Mouse (Mus musculus) thymus, adult 2 months (tissue): Measurements from ENCODE around the gene Gnb1.

Experiments
- CTCF ChIP-seq: fragments of 200-500 bp; IDR thresholded peaks from 2 replicates; pipeline ENCODE4 v1.5.1; 2012; ENCODE audit warnings: mild to moderate bottlenecking, control low read depth, low read length, moderate library complexity, borderline replicate concordance; ENCODE audit not compliant: control insufficient read depth, poor library complexity, insufficient read depth; ENCODE audit errors: extremely low read depth
- POLR2A ChIP-seq: fragments of 200-500 bp; IDR thresholded peaks from 2 replicates; pipeline ENCODE4 v1.6.1; 2012; ENCODE audit warnings: mild to moderate bottlenecking, low read length, control low read depth, moderate library complexity; ENCODE audit not compliant: control insufficient read depth, poor library complexity, insufficient read depth; ENCODE audit errors: extremely low read depth

DNA sequence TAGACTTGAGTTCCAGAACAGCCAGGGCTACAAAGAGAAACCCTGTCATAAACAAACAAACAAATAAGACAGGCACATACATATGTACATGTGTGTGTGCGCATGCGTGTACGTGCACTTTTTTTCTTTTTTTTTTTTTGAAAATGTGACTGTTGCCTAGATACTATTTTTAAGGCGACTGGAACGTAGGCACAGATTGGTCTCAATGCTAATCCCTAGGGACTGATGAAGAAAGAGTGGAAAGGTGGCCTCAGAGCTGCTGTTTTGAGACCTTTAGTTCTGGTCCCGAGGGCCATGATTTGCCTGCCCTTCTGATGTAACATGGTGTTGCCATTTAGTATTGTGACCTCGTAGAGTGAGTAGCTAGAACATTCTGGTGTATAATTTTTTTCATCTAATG, 58.8 kb downstream of the Gnb1 start:
- TF ChIP-seq CTCF: no peak
- no peak for TF ChIP-seq POLR2A
